Mouse (Mus musculus) activated CD4-positive, CD25-positive, alpha-beta regulatory T cell, adult 4 months (primary cell): ENCODE results near the gene Tradd. TPM values are rescaled to one million over a fixed set of nuclear protein-coding genes. Genes with fewer than 3 reads are reported as not detected.

Source experiments
- ATAC-seq: one replicate; pipeline ENCODE4 v1.8.0; 2017
- polyA plus RNA-seq, 2 experiments: library from polyadenylated mRNA; unstranded; fragments of 100-300 nt; shearing (Covaris generic); gene quantifications; one replicate each; pipeline ENCODE4 v1.2.1; 2017

The Tradd gene
- polyA plus RNA-seq, 2 experiments from 2014 or later, result 54.2 to 64.6 TPM

GRCm38 (mm10) chr8:105270101-105270915 lies 5.9 kb upstream of the Tradd start:
- ATAC-seq, result no peak

GRCm38 (mm10) chr8:105269461-105269947 lies 5.1 kb upstream of the Tradd start, which contains the start of gene Hsf4:
TSS of gene Hsf4 (plus strand) at chr8:105269801.
- ATAC-seq, result no peak

GRCm38 (mm10) chr8:105269075-105269458 lies 4.7 kb upstream of the Tradd start:
- no peak for ATAC-seq

GRCm38 (mm10) chr8:105268342-105269074 lies 4.1 kb upstream of the Tradd start:
- ATAC-seq, result no peak

- ATAC-seq, result peak; percentile 52
These were observed 2.4 kb upstream of the Tradd start for GRCm38 (mm10) chr8:105266775-105267174.

GRCm38 (mm10) chr8:105265128-105265527 lies 719 bp upstream of the Tradd start:
- peak; percentile 81 for ATAC-seq

- no peak for ATAC-seq
These were observed 1.0 kb downstream of the Tradd start for GRCm38 (mm10) chr8:105263244-105263912.

GRCm38 (mm10) chr8:105261326-105261980 lies 3.0 kb downstream of the Tradd start:
- no peak for ATAC-seq

GRCm38 (mm10) chr8:105260371-105261099 lies 3.9 kb downstream of the Tradd start:
- ATAC-seq, result no peak

GRCm38 (mm10) chr8:105259721-105260320 lies 4.6 kb downstream of the Tradd start:
- no peak for ATAC-seq

GRCm38 (mm10) chr8:105258911-105259720 lies 5.3 kb downstream of the Tradd start:
- no peak for ATAC-seq

- ATAC-seq, result no peak
These were observed 6.9 kb downstream of the Tradd start for GRCm38 (mm10) chr8:105257318-105258114.

GRCm38 (mm10) chr8:105254966-105255350 lies 9.5 kb downstream of the Tradd start, which contains the start of gene B3gnt9:
TSS of gene B3gnt9 (minus strand) at chr8:105255153.
- peak; percentile 38 for ATAC-seq

GRCm38 (mm10) chr8:105254152-105254965 lies 10.1 kb downstream of the Tradd start:
- ATAC-seq, result peak; percentile 81

- no peak for ATAC-seq
These were observed 10.7 kb downstream of the Tradd start for GRCm38 (mm10) chr8:105253766-105254151.

- ATAC-seq, result no peak
These were observed 11.5 kb downstream of the Tradd start for GRCm38 (mm10) chr8:105252680-105253537.

GRCm38 (mm10) chr8:105251954-105252353 lies 12.5 kb downstream of the Tradd start:
- ATAC-seq, result no peak

- ATAC-seq, result no peak
These were observed 23.4 kb downstream of the Tradd start for GRCm38 (mm10) chr8:105241016-105241415.
